Comparison of ENCODE assay signal across 8 mouse cellular contexts in the genomic region with DNA sequence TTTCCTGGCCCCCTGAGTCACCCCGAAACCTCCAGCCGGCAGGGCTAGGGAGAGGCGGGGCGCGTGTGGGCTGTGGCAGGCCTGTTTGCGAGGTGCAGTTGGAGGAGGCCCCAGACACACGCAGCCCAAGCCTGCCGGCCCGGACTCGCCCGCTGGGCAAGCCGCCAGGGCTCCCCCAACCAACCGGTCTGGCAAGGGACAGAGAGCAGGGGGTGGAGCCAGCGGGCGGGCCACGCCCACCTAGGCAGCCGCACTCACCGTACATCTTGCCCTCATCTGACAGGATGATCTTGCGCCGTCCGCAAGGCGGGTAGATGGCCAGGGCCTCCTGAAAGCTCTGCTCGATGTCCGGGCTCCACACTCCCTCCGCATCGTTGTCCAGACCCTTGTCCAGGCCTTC. TPM values are rescaled to one million over a fixed set of nuclear protein-coding genes. Genes with fewer than 3 reads are reported as not detected.
A peak's percentile ranks its signal among the peaks of the same experiment; 100 is the strongest.
DNase-seq lines count a peak whose midpoint lies in the region; ATAC-seq and TF ChIP-seq lines count a peak whose summit lies in the region.

No protein-coding gene starts in this region.

- peak; percentile 40 for DNase-seq in thymus, postnatal 14 days
- DNase-seq in thymus, postnatal 10 days (ENCODE audit: low spot score in 2 of 2), result no peak
- DNase-seq in heart, adult 2 months, result peak; percentile 81 to 84
- peak; percentile 95 for DNase-seq in kidney, adult 18-20 months
- DNase-seq in spleen, postnatal 4 days (ENCODE audit: low spot score in 2 of 2), result peak; percentile 80 to 87

- H3K9ac ChIP-seq in embryonic facial prominence, embryonic 15.5 days, result peak overlapping the region; percentile 24; the same call in 1 of the 2 replicates
- peak overlapping the region; percentile 40; the same call in 1 of the 2 replicates for H3K9ac ChIP-seq in heart, adult 2 months (ENCODE audit: low read depth, low read length)
- H3K9ac ChIP-seq in limb, embryonic 15.5 days, result 0 out of 2 replicates have a peak overlapping the region, but pooled peaks have one; percentile 15
- H3K9ac ChIP-seq in midbrain, embryonic 16.5 days (ENCODE audit: low read depth, low read length), result peak overlapping the region; percentile 57

- no peaks in the 10 kb centered on the region for H3K9me3 ChIP-seq in embryonic facial prominence, embryonic 15.5 days (replicated peaks)
- H3K9me3 ChIP-seq in limb, embryonic 15.5 days, result no peaks in the 10 kb centered on the region
- H3K9me3 ChIP-seq in midbrain, embryonic 16.5 days (replicated peaks; ENCODE audit: control insufficient read depth, low read length, poor library complexity, severe bottlenecking), result no peaks in the 10 kb centered on the region

- H3K4me1 ChIP-seq in embryonic facial prominence, embryonic 15.5 days, result peaks cover 62% of the 10 kb centered on the region
- 0 out of 2 replicates have a peak, but pooled peaks cover 3% of the 10 kb centered on the region for H3K4me1 ChIP-seq in heart, adult 2 months (ENCODE audit: control insufficient read depth, insufficient read depth, low read length)
- H3K4me1 ChIP-seq in limb, embryonic 15.5 days, result peaks cover 70% of the 10 kb centered on the region
- H3K4me1 ChIP-seq in midbrain, embryonic 16.5 days (ENCODE audit: control insufficient read depth, insufficient read depth, low read length), result 0 out of 2 replicates have a peak, but pooled peaks cover 3% of the 10 kb centered on the region

- peak overlapping the region; percentile 23 for H3K4me3 ChIP-seq in embryonic facial prominence, embryonic 15.5 days (replicated peaks)
- no peak overlapping the region for H3K4me3 ChIP-seq in heart, adult 2 months
- H3K4me3 ChIP-seq in limb, embryonic 15.5 days, result peak overlapping the region; percentile 27
- H3K4me3 ChIP-seq in midbrain, embryonic 16.5 days (ENCODE audit: low read depth, low read length), result peak overlapping the region; percentile 26

- no peak for TF ChIP-seq CTCF in heart, adult 2 months (IDR thresholded peaks at IDR 0.05)

- ATAC-seq in embryonic facial prominence, embryonic 15.5 days (ENCODE audit: insufficient number of reproducible peaks, low FRiP score, low TSS enrichment, low read depth), result peak; percentile 74
- ATAC-seq in limb, embryonic 15.5 days (ENCODE audit: insufficient number of reproducible peaks, low FRiP score, low TSS enrichment, low read depth), result peak; percentile 73
- ATAC-seq in midbrain, embryonic 16.5 days, result peak; percentile 64

- TF ChIP-seq POLR2A in heart, adult 2 months (IDR thresholded peaks at IDR 0.05; ENCODE audit: insufficient read depth, low read depth, low read length), result no peak

- peak overlapping the region; percentile 88 for H3K27ac ChIP-seq in embryonic facial prominence, embryonic 15.5 days (replicated peaks)
- H3K27ac ChIP-seq in heart, adult 2 months, result peak overlapping the region; percentile 38
- H3K27ac ChIP-seq in limb, embryonic 15.5 days, result peak overlapping the region; percentile 81
- no peak overlapping the region for H3K27ac ChIP-seq in midbrain, embryonic 16.5 days (ENCODE audit: low read length)

- WGBS in embryonic facial prominence, embryonic 15.5 days, result 9% methylated on average over 26 of the region's 26 CpGs
- WGBS in heart, adult 2 months, result 17% methylated on average over 22 of the region's 26 CpGs
- WGBS in limb, embryonic 15.5 days, result 5% methylated on average over 26 of the region's 26 CpGs
- WGBS in midbrain, embryonic 16.5 days, result 4% methylated on average over 26 of the region's 26 CpGs

- intact Hi-C loops in heart, adult 2 months (cut with DNase I), result no loop called here

- no peaks in the 10 kb centered on the region for H3K79me2 ChIP-seq in heart, adult 2 months (replicated peaks; ENCODE audit: control insufficient read depth, insufficient read depth, low read length)

- no peak for TF ChIP-seq EP300 in heart, adult 2 months (IDR thresholded peaks at IDR 0.05; ENCODE audit: insufficient read depth, low read depth, low read length)

- no peaks in the 10 kb centered on the region for H3K27me3 ChIP-seq in embryonic facial prominence, embryonic 15.5 days
- no peaks in the 10 kb centered on the region for H3K27me3 ChIP-seq in heart, adult 2 months (ENCODE audit: control insufficient read depth, insufficient read depth, low read length)
- H3K27me3 ChIP-seq in limb, embryonic 15.5 days, result no peaks in the 10 kb centered on the region
- H3K27me3 ChIP-seq in midbrain, embryonic 16.5 days (ENCODE audit: control insufficient read depth, insufficient read depth, low read depth, low read length), result no peaks in the 10 kb centered on the region

- H3K4me2 ChIP-seq in embryonic facial prominence, embryonic 15.5 days (replicated peaks), result peak overlapping the region; percentile 49
- peak overlapping the region; percentile 51 for H3K4me2 ChIP-seq in limb, embryonic 15.5 days
- H3K4me2 ChIP-seq in midbrain, embryonic 16.5 days (ENCODE audit: low read length), result peak overlapping the region; percentile 47

- H3K36me3 ChIP-seq in embryonic facial prominence, embryonic 15.5 days, result peaks cover 40% of the 10 kb centered on the region
- no peaks in the 10 kb centered on the region for H3K36me3 ChIP-seq in heart, adult 2 months (ENCODE audit: control insufficient read depth, insufficient read depth, low read length)
- peaks cover 41% of the 10 kb centered on the region for H3K36me3 ChIP-seq in limb, embryonic 15.5 days
- no peaks in the 10 kb centered on the region for H3K36me3 ChIP-seq in midbrain, embryonic 16.5 days (ENCODE audit: control insufficient read depth, insufficient read depth, low read length)

RNA-seq across cellular contexts. Expression of a gene that starts 9.5 kb away (rescaled TPM):
- 17.9 and 18.8 TPM in 2 replicates for polyA plus RNA-seq in embryonic facial prominence, embryonic 15.5 days (2015; fragmentation: Nextera tagmentation; extraction: Ambion mirVana)
- 10 to 100 TPM; 12.7 to 13.7 TPM for total RNA-seq in heart, adult 2 months (2021)
- 20.2 and 21.2 TPM in 2 replicates for polyA plus RNA-seq in heart, adult 2 months (2012; rRNA removed)
- polyA plus RNA-seq in limb, embryonic 15.5 days (2015; fragmentation: Nextera tagmentation; extraction: Ambion mirVana), result 15.5 and 16.2 TPM in 2 replicates
- polyA plus RNA-seq in midbrain, embryonic 16.5 days (2015; fragmentation: Nextera tagmentation; extraction: Ambion mirVana), result 1.3 and 1.4 TPM in 2 replicates

RNA-seq across cellular contexts. Expression of a gene that starts 12.8 kb away (rescaled TPM):
- polyA plus RNA-seq in embryonic facial prominence, embryonic 15.5 days (2015; fragmentation: Nextera tagmentation; extraction: Ambion mirVana), result 620 and 681 TPM in 2 replicates
- 100 to 1,000 TPM; 360 to 417 TPM for total RNA-seq in heart, adult 2 months (2021)
- polyA plus RNA-seq in heart, adult 2 months (2012; rRNA removed), result 634 and 1,197 TPM in 2 replicates
- polyA plus RNA-seq in limb, embryonic 15.5 days (2015; fragmentation: Nextera tagmentation; extraction: Ambion mirVana), result 509 and 665 TPM in 2 replicates
- 304 and 312 TPM in 2 replicates for polyA plus RNA-seq in midbrain, embryonic 16.5 days (2015; fragmentation: Nextera tagmentation; extraction: Ambion mirVana)

RNA-seq across cellular contexts. Expression of a gene that starts 23.9 kb away (rescaled TPM):
- 5.1 and 5.8 TPM in 2 replicates for polyA plus RNA-seq in embryonic facial prominence, embryonic 15.5 days (2015; fragmentation: Nextera tagmentation; extraction: Ambion mirVana)
- total RNA-seq in heart, adult 2 months (2021), result not detected
- polyA plus RNA-seq in heart, adult 2 months (2012; rRNA removed), result 0.38 TPM in 1 of 2 replicates, not detected in the other
- 5.4 and 6.2 TPM in 2 replicates for polyA plus RNA-seq in limb, embryonic 15.5 days (2015; fragmentation: Nextera tagmentation; extraction: Ambion mirVana)
- 1.4 and 1.7 TPM in 2 replicates for polyA plus RNA-seq in midbrain, embryonic 16.5 days (2015; fragmentation: Nextera tagmentation; extraction: Ambion mirVana)

RNA-seq across cellular contexts. Expression of a gene that starts 27.8 kb away (rescaled TPM):
- 37.6 and 38.5 TPM in 2 replicates for polyA plus RNA-seq in embryonic facial prominence, embryonic 15.5 days (2015; fragmentation: Nextera tagmentation; extraction: Ambion mirVana)
- total RNA-seq in heart, adult 2 months (2021), result 10 to 100 TPM; 11.2 to 12.0 TPM
- polyA plus RNA-seq in heart, adult 2 months (2012; rRNA removed), result 7.4 and 11.8 TPM in 2 replicates
- polyA plus RNA-seq in limb, embryonic 15.5 days (2015; fragmentation: Nextera tagmentation; extraction: Ambion mirVana), result 30.6 and 33.9 TPM in 2 replicates
- 25.2 and 26.3 TPM in 2 replicates for polyA plus RNA-seq in midbrain, embryonic 16.5 days (2015; fragmentation: Nextera tagmentation; extraction: Ambion mirVana)

Comparison
In these comparisons a context has a peak if more than half of its experiments do, and no peak if none do; other contexts are left out.
1. DNase-seq: peak in thymus, postnatal 14 days (single experiment), heart, adult 2 months (2 of 2), kidney, adult 18-20 months (single experiment) and spleen, postnatal 4 days (2 of 2); none in thymus, postnatal 10 days (0 of 2).
2. Peak in every context shown above with its lines, with median percentiles within 50 percentile points of each other: ATAC-seq, H3K4me2 ChIP-seq and H3K9ac ChIP-seq.